Mouse (Mus musculus) midbrain, postnatal 0 days (tissue): ENCODE measurements around the gene Arhgap32. TPM values are rescaled to one million over a fixed set of nuclear protein-coding genes. Genes with fewer than 3 reads are reported as not detected.

Source experiments
- ATAC-seq: fragments of 200-750 bp; cut with Nextera tagmentation; 2 replicates; pipeline ENCODE4 v1.8.0; 2017; ENCODE audit warnings: moderate number of reproducible peaks, mild to moderate bottlenecking, moderate TSS enrichment, moderate library complexity; ENCODE audit not compliant: low FRiP score
- DNase-seq: peaks from one replicate; pipeline ENCODE4 v3.0.0-alpha.2; 2015; ENCODE audit warnings: low spot score
- H3K27ac ChIP-seq: fragments of 300-500 bp; sonication (generic); 2 replicates; pipeline ENCODE4 v1.5.1; 2014; ENCODE audit warnings: low read depth, mild to moderate bottlenecking, low read length, mixed read lengths
- H3K27me3 ChIP-seq: fragments of 300-500 bp; sonication (generic); 2 replicates; pipeline ENCODE4 v1.6.1; 2014; ENCODE audit warnings: low read length, control low read depth, mixed read lengths; ENCODE audit not compliant: insufficient read depth
- H3K36me3 ChIP-seq: fragments of 300-500 bp; sonication (generic); 2 replicates; pipeline ENCODE4 v1.6.1; 2014; ENCODE audit warnings: low read length, control low read depth, mixed read lengths; ENCODE audit not compliant: insufficient read depth
- H3K4me1 ChIP-seq: fragments of 300-500 bp; sonication (generic); 2 replicates; pipeline ENCODE4 v1.6.1; 2014; ENCODE audit warnings: mild to moderate bottlenecking, control low read depth, antibody characterized with exemption, low read length, mixed read lengths; ENCODE audit not compliant: insufficient read depth
- H3K4me2 ChIP-seq: fragments of 300-500 bp; sonication (generic); 2 replicates; pipeline ENCODE4 v1.6.1; 2014; ENCODE audit warnings: low read depth, mild to moderate bottlenecking, low read length, mixed read lengths; ENCODE audit not compliant: poor library complexity, severe bottlenecking
- H3K4me3 ChIP-seq: fragments of 300-500 bp; sonication (generic); 2 replicates; pipeline ENCODE4 v1.5.1; 2014; ENCODE audit warnings: low read depth, mild to moderate bottlenecking, low read length, moderate library complexity
- H3K9ac ChIP-seq: fragments of 300-500 bp; sonication (generic); replicated peaks from 2 replicates; pipeline ENCODE4 v1.6.1; 2014; ENCODE audit warnings: mild to moderate bottlenecking, low read length, moderate library complexity, mixed read lengths; ENCODE audit not compliant: poor library complexity, severe bottlenecking
- H3K9me3 ChIP-seq: fragments of 300-500 bp; sonication (generic); 2 replicates; pipeline ENCODE4 v1.6.1; 2016; ENCODE audit warnings: low read length, control low read depth
- CTCF ChIP-seq: IDR thresholded peaks from 2 replicates; pipeline ENCODE4 v1.5.1; 2016; ENCODE audit warnings: antibody characterized with exemption, mild to moderate bottlenecking
- WGBS: fragments of 180-500 bp; shearing (Covaris S2); extraction: QIAGEN DNeasy Blood & Tissue Kit; methylation state at CpG from one replicate; pipeline ENCODE4 v1.1.7; 2014; 5-methylcytosine and 5-hydroxymethylcytosine counted together
- polyA plus RNA-seq: library from polyadenylated mRNA; unstranded; fragments of >200 nt; fragmentation: Nextera tagmentation; extraction: Ambion mirVana; gene quantifications from 2 replicates; pipeline ENCODE4 v1.2.1, GENCODE M21; 2015
- total RNA-seq: library from RNA; depleted of rRNA; stranded (reverse); fragments of >200 nt; gene quantifications from 2 replicates; pipeline ENCODE4 v1.2.3, GENCODE M21; 2014

The Arhgap32 gene
- total and polyA plus RNA-seq, 2 experiments from 2014 or later, result 8.3 to 48.3 TPM

DNA sequence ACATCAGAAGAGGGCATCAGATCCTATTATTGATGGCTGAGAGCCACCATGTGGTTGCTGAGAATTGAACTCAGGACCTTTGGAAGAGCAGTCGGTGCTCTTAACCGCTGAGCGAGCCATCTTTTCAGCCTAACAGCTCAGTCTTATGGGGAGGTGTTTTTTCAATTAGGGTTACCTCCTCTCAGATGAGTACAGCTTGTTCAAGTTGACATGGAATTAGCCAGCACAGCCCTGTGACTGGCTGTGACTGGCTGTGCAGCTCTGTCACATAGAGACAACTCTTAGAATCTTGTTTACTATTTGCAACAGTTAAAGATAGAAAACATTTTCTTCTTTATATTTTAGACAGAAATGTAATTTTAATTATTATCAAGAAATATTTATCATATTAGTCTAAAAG lies 27.5 kb downstream of the Arhgap32 start:
- Histone ChIP-seq H3K36me3 (no peaks in the 10 kb centered on the region), H3K27ac (no peak overlapping the region), H3K4me2 (no peak overlapping the region), H3K4me1 (no peaks in the 10 kb centered on the region), H3K9ac (no peak overlapping the region), H3K9me3 (no peaks in the 10 kb centered on the region), H3K4me3 (no peak overlapping the region), H3K27me3 (no peaks in the 10 kb centered on the region)
- ATAC-seq (no peak), DNase-seq (no peak)
- WGBS, result 94% methylated on average over 3 of the region's 3 CpGs
- no peak for TF ChIP-seq CTCF

DNA sequence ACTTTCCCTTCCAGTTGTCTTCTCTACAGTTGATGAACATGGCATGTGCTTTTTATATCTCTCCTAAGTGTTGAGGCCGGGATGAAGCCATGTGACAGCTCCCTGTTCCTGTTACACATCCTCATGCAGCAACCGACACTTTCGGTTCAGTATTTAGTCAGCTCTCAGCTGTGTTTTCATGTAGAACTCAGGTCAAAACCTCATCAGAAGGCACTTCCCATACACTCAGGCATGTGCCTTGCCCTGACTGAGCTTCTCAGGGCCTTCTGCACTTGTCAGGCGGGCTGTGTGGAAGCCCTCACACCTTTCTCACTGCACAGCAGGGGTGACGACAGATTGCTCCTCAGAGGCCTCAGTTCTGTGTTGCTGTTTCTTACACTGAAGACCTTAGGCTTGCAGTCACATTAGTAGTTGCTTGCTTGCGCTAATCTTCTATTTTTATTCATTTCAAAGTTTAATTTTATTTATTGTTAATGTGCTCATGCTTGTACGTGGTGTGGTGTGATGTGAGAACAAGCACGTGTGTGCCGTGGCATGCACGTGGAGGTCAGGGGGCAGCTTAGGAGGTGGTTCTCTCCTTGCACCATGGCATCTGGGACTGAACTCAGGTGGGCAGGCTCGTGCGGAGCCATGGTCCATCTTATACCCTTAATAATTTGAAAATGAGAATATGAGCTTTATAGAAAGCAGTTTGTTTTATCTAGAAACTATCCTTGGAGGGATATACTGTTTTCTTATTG lies 30.5 kb downstream of the Arhgap32 start:
- Histone ChIP-seq H3K4me1 (no peaks in the 10 kb centered on the region), H3K4me2 (no peak overlapping the region), H3K9me3 (no peaks in the 10 kb centered on the region), H3K9ac (no peak overlapping the region), H3K27ac (peak overlapping the region; percentile 32; the same call in 1 of the 2 replicates), H3K27me3 (no peaks in the 10 kb centered on the region), H3K36me3 (no peaks in the 10 kb centered on the region), H3K4me3 (no peak overlapping the region)
- TF ChIP-seq CTCF, result no peak
- WGBS, result 77% methylated on average over 12 of the region's 12 CpGs
- DNase-seq (no peak), ATAC-seq (no peak)

DNA sequence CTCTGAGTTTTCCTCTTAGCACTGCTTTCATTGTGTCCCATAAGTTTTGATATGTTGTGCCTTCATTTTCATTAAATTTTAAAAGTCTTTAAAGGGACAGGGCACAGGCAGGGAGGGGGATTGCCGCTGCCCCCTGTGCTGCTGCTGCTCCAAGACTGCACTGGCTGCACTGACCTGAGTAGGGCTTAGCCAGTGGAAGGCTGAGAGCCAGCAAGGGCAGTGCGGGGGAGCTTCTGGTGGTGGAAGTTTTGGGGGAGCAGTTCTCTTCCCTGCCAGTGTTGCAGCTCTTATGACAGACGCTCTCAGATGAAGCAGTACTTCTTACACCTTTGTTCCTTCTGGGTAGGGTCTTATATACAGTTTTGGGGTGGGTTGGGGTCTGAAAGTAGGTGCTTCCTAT lies 33.3 kb downstream of the Arhgap32 start:
- no peak overlapping the region for H3K9ac ChIP-seq
- no peak overlapping the region for H3K4me3 ChIP-seq
- H3K36me3 ChIP-seq, result 0 out of 2 replicates have a peak, but pooled peaks cover 2% of the 10 kb centered on the region
- H3K9me3 ChIP-seq, result no peaks in the 10 kb centered on the region
- no peak overlapping the region for H3K4me2 ChIP-seq
- WGBS, result 82% methylated on average over 3 of the region's 3 CpGs
- TF ChIP-seq CTCF, result no peak
- no peak overlapping the region for H3K27ac ChIP-seq
- ATAC-seq, result no peak
- H3K27me3 ChIP-seq, result no peaks in the 10 kb centered on the region
- no peak for DNase-seq
- H3K4me1 ChIP-seq, result no peaks in the 10 kb centered on the region

- Histone ChIP-seq H3K27me3 (no peaks in the 10 kb centered on the region), H3K4me1 (no peaks in the 10 kb centered on the region), H3K27ac (no peak overlapping the region), H3K4me3 (no peak overlapping the region), H3K9ac (no peak overlapping the region), H3K36me3 (0 out of 2 replicates have a peak, but pooled peaks cover 2% of the 10 kb centered on the region), H3K4me2 (no peak overlapping the region), H3K9me3 (no peaks in the 10 kb centered on the region)
- 92% methylated on average over 11 of the region's 11 CpGs for WGBS
- DNase-seq (no peak), ATAC-seq (no peak)
- no peak for TF ChIP-seq CTCF
These were observed 34.1 kb downstream of the Arhgap32 start for GRCm38 (mm10) chr9:32149836-32150642.

DNA sequence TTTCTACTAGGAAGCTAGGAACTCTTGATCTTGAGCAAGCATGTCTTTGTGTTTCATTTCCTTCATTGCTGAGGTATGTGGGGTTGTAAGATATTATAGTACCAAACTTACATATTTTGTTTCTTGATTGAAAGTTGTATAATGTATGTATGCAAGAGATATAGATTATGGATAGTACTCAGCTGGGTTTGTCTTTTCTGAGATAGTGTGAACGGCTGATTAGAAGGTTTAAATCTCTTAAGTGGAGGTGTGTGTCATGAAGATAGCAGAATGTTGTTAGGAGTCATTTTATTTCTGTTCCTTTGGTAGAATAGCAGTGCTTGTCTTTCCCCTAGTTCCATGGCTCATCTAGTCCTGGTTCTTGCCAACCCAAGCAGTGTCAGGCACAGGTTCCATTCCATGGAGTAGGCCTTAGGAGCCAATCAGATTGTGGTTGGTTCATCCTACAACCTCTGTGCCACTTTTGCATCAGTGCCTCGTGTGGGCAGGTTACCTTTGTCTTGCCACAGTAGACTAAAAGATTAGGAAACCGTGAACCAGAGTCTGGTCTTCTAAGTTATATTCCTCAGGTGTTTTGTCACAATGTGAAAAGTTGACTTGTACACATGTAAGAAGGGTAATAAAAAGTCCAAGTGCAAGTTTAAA lies 38.9 kb downstream of the Arhgap32 start:
- 89% methylated on average over 3 of the region's 3 CpGs for WGBS
- Histone ChIP-seq H3K4me3 (no peak overlapping the region), H3K27me3 (no peaks in the 10 kb centered on the region), H3K9me3 (no peaks in the 10 kb centered on the region), H3K36me3 (0 out of 2 replicates have a peak, but pooled peaks cover 2% of the 10 kb centered on the region), H3K27ac (no peak overlapping the region), H3K4me2 (no peak overlapping the region), H3K9ac (no peak overlapping the region), H3K4me1 (no peaks in the 10 kb centered on the region)
- DNase-seq, result no peak
- ATAC-seq, result no peak
- no peak for TF ChIP-seq CTCF
